Mouse (Mus musculus) small intestine, adult 2 months (tissue): ENCODE measurements at regions not wholly inside any gene's neighbourhood (a gene's known extent, or its start where the extent isn't known, plus 50 kb on each side); places are given as distances from the start of the nearest gene placed in this dataset.
A peak's percentile ranks its signal among the peaks of the same experiment; 100 is the strongest.

ENCODE experiments used
- CTCF ChIP-seq: fragments of 200-500 bp; IDR thresholded peaks from 2 replicates; pipeline ENCODE4 v1.5.1; 2012; ENCODE audit warnings: low read depth, mild to moderate bottlenecking, control low read depth, inconsistent platforms, low read length, moderate library complexity, mixed read lengths; ENCODE audit not compliant: insufficient replicate concordance, insufficient read length; ENCODE audit errors: extremely low read depth
- POLR2A ChIP-seq: fragments of 200-500 bp; IDR thresholded peaks from 2 replicates; pipeline ENCODE4 v1.6.1; 2012; ENCODE audit warnings: low read depth, mild to moderate bottlenecking, control low read depth, inconsistent platforms, low read length, moderate library complexity

DNA sequence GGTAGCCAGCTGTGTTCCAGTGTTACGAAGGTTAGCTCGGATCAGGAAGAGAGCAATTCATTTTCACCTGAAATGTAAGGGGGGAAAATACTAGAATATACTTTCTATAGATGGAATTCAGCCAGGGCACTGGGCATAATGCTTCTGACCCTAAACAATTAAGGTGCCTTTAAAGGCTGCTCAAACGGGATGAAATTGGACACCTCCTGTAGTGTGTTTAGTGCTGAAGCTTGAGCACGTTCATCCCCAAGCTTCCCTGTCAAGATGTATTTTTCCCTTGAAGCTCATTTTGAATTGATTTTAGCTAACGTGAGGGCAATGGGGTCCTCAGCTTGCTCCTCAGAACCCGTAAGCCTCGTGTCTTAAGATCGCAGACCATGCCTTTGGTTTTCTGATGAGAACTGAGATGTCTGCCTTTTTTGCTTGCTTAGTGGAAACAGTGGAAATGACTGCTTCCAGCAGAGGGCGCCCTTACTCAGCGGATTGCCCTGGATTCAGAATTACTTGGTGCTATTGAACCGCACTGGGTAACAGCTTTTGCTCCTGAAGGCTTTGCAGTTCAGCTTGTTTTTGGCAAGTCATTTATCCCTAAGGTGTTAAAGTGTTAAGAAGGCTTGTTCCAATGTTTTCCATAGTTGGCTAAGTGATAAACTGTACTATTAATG is 74.6 kb upstream of the Fermt1 start:
- no peak for TF ChIP-seq POLR2A
- peak; percentile 75; the same call in 1 of the 2 replicates for TF ChIP-seq CTCF
